Mouse (Mus musculus): ENCODE results near the gene Hlcs.

GRCm38 (mm10) chr16:94164236-94164635 is 149.1 kb downstream of the Hlcs start:
- TF ChIP-seq EP300 (IDR thresholded peaks at IDR 0.05; ENCODE audit: low read depth) = no peak
- no peak for TF ChIP-seq CTCF (IDR thresholded peaks at IDR 0.05; ENCODE audit: low read depth)
